Mouse (Mus musculus) E14TG2a.4 (cell line): ENCODE data around the gene Tpcn2.

Experiments
- CTCF ChIP-seq: conservative IDR thresholded peaks from 2 replicates; pipeline ENCODE4 v1.5.1; 2014; ENCODE audit warnings: low read length
- NANOG ChIP-seq: IDR thresholded peaks from 2 replicates; pipeline ENCODE4 v1.6.1; 2014; ENCODE audit warnings: borderline replicate concordance, low read length, mixed read lengths

DNA sequence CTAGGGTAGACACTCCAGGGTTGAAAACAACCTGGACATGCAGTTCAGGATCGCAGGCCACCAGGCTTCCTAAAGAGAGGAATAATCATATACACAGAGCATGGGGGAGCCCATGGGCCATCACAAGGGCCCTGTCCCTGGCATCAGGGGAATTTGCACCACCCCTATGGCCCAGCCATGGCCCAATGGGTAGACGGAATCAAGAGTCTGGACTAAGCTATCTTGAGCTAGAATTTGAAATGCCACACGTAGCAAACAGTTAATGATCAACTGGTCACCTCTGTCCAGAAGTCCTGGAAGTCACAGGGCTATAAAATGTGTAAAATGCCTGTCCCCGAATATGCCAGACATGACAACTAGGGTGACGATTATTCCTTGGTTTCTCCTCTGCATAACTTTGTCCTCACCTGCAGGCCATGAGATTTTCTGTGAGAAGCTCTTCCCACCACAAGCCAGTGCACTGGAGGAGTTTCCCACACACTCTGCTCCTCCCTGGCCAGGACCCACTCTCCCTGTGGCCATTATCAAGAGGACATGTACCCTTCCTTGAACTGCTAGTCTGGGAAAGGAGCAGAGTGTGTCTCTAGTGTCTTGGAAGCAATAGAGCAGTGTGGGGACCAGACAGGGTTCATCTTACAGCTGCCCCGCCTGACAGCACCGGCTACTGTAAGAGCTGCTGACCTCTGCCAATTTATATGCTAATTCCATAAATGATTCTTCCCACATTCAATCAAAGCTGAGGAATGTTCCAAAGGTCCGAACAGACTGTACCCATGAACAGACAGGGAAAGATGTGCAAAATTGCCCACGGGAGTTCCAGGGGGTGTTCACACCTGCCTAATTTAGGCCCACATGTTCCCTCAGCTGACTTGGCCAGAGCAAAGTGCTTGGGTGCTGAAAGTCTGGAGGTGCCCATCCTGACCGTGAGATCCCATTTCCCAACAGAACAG lies 48.7 kb downstream of the Tpcn2 start:
- TF ChIP-seq CTCF = no peak
- TF ChIP-seq NANOG = no peak
